Mouse (Mus musculus) retina, postnatal 1 day (tissue): ENCODE measurements around the gene L2hgdh.
A peak's percentile ranks its signal among the peaks of the same experiment; 100 is the strongest.

Experiments
- DNase-seq: peaks from one replicate; pipeline ENCODE4 v3.0.0-alpha.2; 2012

The L2hgdh gene

GRCm38 (mm10) chr12:69724018-69724710, 509 bp downstream of the L2hgdh start:
- no peak for DNase-seq

DNA sequence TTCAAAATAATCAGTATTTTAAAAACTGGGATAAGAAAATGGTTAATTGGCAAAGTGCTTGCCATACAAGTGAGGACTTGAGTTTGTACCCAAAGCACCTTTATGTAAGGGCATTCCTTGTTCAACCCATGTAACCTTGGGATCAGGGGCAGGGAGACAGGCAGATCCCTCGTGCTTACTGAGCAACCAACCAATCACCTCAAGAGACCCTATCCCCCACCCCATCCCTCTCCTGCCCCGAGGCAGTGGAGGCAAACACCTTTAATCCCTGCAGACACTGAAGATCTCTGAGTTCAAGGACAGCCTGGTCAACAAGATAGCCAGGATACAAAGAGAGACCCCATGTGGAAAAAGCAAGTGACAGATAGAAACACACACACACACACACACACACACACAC, 1.3 kb downstream of the L2hgdh start:
- peak; percentile 10 for DNase-seq

GRCm38 (mm10) chr12:69722857-69723256, 1.8 kb downstream of the L2hgdh start:
- DNase-seq: no peak

- no peak for DNase-seq
Measured at GRCm38 (mm10) chr12:69713628-69714027, 11.0 kb downstream of the L2hgdh start.

- DNase-seq: no peak
Measured at GRCm38 (mm10) chr12:69704799-69705458, 19.7 kb downstream of the L2hgdh start.

DNA sequence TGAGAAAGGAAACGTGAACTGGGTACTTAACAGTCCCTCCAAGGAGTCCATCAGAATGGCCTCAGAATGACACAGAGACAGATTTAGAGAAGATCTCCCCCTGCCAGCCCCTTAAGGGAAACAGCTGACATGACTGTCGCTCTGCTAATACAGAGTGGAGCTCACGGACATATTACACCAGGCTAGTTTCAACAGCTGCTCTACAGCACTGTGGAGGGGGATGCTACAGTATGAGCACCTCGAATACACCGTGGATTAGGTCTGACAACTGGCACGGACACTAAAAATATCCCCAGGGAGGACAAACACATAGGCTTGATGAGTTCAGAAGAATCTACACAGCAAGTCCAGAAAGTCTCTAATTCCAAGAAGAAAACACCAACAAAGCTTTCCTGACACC, 26.3 kb downstream of the L2hgdh start:
- no peak for DNase-seq

GRCm38 (mm10) chr12:69696746-69697145, 27.9 kb downstream of the L2hgdh start:
- peak; percentile 70 for DNase-seq

- DNase-seq: peak; percentile 54
Measured at GRCm38 (mm10) chr12:69693471-69693870, 31.2 kb downstream of the L2hgdh start.

- DNase-seq: no peak
Measured at GRCm38 (mm10) chr12:69690714-69691113, 34.0 kb downstream of the L2hgdh start.

DNA sequence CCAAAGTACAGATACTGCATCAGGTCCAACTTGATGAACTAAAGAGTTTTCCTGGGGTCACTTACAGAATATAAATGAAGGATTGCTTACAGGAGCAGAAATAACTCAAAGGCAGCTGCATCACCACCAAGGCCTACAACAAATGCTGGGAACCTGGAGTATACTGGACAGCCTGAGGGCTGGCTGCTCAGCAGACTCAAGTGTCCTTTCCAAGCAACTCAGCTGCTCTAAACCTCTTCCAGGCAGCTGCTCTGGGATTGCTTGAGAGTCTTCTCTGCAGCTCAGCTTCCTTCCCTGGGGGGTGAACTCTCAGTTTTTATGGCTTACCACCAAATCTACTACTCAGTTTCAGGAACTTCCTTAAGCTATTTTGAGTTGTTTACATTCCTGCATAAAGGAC, 35.6 kb downstream of the L2hgdh start:
- DNase-seq: no peak

GRCm38 (mm10) chr12:69688368-69688767, 36.3 kb downstream of the L2hgdh start:
- peak; percentile 16 for DNase-seq

DNA sequence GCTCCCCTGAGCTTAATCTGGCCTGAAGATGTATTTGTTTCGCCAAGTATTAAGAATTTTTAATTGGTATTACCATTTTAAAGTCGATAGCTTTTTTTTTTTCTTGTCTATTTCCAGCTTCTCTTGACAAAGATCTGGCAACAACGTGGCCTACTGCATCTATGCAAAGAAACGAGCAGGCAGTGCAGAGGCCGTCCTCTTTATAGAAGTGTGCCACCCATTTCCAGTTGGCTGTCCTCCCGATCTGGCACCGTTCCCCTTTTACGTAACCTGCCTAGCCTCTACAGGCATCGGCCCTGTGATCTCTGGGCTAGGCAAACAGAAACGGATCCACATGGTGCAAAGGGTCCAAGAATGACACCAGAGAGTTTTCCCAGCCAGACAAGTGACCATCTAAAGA, 41.1 kb downstream of the L2hgdh start:
- peak; percentile 48 for DNase-seq

- DNase-seq: peak; percentile 7
Measured at GRCm38 (mm10) chr12:69682788-69683419, 41.8 kb downstream of the L2hgdh start.

DNA sequence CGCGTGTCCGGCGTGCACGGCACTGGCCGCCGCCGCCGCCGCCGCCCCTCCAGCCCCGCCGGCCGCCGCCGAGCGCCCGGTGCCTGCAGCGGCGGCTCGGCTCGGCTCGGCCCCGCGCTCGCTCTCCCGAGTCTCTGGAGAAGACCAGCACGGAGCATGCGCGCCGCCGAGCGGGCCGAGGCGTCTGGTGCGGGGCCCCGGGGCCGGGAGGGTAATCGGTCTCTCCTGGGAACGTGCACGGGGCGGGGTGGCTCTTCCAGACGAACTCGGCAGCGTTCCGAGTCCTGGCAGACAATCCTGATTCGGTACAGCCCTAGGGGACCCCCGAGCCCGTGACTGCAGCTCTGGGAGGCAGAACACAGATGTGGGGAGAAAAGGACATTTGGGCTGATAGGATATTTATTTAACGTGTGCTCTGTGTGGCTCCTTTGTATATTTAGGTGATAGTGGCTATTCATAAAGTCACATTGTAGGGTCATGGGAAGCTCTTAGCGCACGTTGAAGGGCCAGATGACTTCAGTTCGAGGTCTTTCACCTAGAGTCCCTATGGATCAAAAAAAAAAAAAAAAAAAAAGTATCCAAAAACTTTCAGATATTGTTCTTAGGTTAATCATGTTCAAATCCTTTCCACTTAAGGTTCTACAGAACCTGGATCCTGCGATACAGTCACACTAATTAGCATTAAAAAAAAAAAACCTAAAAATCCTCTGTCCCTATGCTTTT, 42.4 kb downstream of the L2hgdh start:
- peak; percentile 92 for DNase-seq

DNA sequence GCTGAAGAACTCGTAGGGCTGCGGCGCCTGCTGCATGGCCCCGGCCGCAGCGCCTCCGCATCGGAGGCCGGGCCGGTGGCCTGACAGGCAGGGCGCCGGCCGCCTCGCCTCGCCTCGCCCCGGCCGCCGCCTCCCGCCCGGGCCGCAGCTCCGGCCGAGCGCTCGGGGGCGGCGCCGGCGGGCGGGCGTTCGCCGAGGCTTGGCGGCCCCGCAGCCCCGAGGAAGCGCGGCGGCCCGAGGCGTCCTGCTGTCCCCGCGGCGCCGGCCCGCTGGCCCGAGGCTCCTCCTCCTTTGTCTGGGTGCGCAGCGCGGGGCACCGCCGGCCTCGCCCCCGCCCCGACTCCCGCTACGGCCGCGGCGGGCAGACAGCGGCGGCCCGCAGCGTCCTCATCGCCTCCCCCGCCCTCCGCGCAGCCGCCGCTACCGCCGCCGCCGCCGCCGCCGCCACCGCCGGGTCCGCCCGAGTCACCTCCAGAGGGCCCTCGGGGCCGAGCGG, 43.1 kb downstream of the L2hgdh start, which contains the start of gene Sos2:
TSS of gene Sos2 (minus strand) at position 287 of the 496 bp plus-strand sequence.
- peak; percentile 82 for DNase-seq

- DNase-seq: peak; percentile 59
Measured at GRCm38 (mm10) chr12:69680635-69681565, 43.8 kb downstream of the L2hgdh start.

GRCm38 (mm10) chr12:69676157-69676556, 48.5 kb downstream of the L2hgdh start:
- no peak for DNase-seq

DNA sequence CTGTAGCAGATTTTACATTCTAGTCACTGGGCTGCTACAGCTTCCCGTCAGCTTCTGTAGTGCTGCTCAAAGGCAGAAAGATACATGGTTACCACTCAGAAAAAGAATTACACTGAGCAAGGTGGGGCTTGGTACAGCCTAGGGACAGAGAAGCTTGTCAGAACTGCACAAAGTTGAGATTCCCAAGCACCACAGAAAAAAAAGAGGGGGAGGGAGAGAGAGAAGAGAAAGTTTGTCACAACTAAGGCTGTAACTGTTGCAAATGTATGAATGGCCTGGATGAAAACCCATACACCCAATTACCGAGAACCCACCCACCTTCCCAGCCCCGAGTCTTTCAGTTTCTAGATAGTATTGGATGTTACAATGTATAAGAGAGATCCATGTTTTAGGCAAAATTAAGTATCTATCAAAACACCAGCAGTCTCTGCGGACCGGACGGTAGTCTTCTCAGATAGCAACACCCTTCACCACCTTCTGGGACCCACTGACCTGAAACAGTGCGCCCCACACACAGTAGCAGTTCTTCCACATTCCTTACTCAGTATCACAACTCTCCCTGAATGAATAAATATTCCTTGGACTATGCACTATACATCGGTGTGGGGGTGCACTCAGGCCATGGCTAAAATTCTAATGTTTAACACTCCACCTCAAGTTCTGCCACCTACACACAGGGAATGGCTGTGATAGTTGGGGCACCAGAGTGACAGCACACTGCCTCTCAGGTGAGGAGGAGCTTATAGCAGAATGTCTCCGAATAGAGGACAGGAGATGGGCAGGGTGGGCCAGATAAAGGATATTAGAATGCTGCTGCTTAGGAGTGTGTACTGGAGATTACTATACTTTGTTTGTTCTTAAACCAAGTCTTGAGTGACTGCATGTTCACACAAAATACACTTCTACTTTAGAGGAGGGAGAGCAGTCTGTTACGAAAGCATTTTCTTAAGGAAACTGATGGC, 49.8 kb downstream of the L2hgdh start:
- DNase-seq: no peak

DNA sequence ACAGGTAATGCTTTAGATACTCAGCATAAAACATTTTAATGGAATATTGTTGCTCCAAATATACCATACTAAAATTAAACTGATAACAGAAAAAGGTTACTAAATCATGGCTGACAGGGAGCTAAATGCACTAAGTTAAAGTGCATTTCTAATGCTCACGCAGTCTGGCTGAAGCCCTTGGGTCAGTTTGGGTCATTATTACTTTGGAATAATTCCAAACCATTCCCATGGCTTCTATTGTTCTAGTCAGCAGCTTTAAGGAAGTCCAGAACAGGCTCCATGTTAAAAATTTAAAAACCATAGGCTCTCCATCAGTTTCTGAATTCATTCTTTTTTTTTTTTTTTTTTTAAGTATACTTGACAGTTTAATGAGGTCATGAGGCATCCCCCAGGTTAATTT, 50.5 kb downstream of the L2hgdh start:
- no peak for DNase-seq

- no peak for DNase-seq
Measured at GRCm38 (mm10) chr12:69666721-69667120, 58.0 kb downstream of the L2hgdh start.

DNA sequence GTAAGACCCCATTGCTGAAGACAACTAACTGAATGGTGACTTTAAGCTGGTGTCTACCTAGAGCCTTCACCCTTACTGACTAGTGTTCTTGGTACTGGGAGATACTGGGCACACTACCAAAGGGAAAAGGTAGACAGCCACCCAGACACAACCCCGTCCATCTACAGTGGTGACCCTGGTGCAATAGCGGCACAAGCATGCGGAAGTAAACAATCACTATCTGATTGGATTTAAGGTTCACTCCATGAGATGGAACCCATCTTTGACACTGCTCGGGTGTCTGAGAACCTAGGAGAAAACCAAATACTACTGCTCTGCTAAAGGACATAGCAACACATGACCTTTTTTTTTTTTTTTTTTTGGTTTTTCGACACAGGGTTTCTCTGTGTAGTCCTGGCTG, 63.0 kb downstream of the L2hgdh start:
- DNase-seq: no peak
